In genomic region chr7:139583094-139583737, GRCm38 (mm10) we compare ENCODE assay signal across 13 mouse cellular contexts. TPM values are rescaled to one million over a fixed set of nuclear protein-coding genes. Genes with fewer than 3 reads are reported as not detected.
DNase-seq lines count a peak whose midpoint lies in the region; ATAC-seq and TF ChIP-seq lines count a peak whose summit lies in the region.
"Had no signal": no experiment of that assay in that cellular context is flagged by ENCODE, and none has a peak within 500 bp of the region (broad histone marks: within the 10 kb centered on the region; RNA-seq: fewer than 3 reads in every experiment).

No protein-coding gene starts in this region.

- H3K9me3 ChIP-seq in hindbrain, embryonic 11.5 days (ENCODE audit: control insufficient read depth, low read length) = no peaks in the 10 kb centered on the region
- no peaks in the 10 kb centered on the region for H3K9me3 ChIP-seq in hindbrain, postnatal 0 days (ENCODE audit: low read length)
- no peaks in the 10 kb centered on the region for H3K9me3 ChIP-seq in E14TG2a.4 (ENCODE audit: low read length)
- no peaks in the 10 kb centered on the region for H3K9me3 ChIP-seq in embryonic facial prominence, embryonic 10.5 days
- no peaks in the 10 kb centered on the region for H3K9me3 ChIP-seq in limb, embryonic 13.5 days

- H3K4me2 ChIP-seq in hindbrain, embryonic 11.5 days (replicated peaks; ENCODE audit: low read depth, low read length) = peak overlapping the region; percentile 74; the same call in 1 of the 2 replicates
- H3K4me2 ChIP-seq in hindbrain, postnatal 0 days (ENCODE audit: low read depth, low read length) = no peak overlapping the region
- no peak overlapping the region for H3K4me2 ChIP-seq in limb, embryonic 13.5 days (replicated peaks)

- ATAC-seq in hindbrain, embryonic 11.5 days (ENCODE audit: low FRiP score) = 0 out of 2 replicates have a peak, but pooled peaks have one; percentile 31
- no peak for ATAC-seq in hindbrain, postnatal 0 days
- no peak for ATAC-seq in limb, embryonic 13.5 days (ENCODE audit: low FRiP score, low read depth)

- peak; percentile 50 for DNase-seq in hindbrain, embryonic 11.5 days (ENCODE audit: low spot score)
- DNase-seq in hindbrain, postnatal 0 days (ENCODE audit: low spot score) = no peak
- peak; percentile 39 for DNase-seq in embryonic facial prominence, embryonic 10.5 days (ENCODE audit: low spot score)
- no peak for DNase-seq in right cerebral cortex, postnatal 4 days
- DNase-seq in cerebellum, postnatal 25 days = no peak
- DNase-seq: kidney, adult 8-10 months; lung, adult 2 months; spleen, adult 18-20 months; thymus, postnatal 36 days had no signal

- no peak for TF ChIP-seq CTCF in hindbrain, postnatal 0 days (IDR thresholded peaks at IDR 0.05; ENCODE audit: low read depth)
- TF ChIP-seq CTCF in E14TG2a.4 (conservative IDR thresholded peaks at IDR 0.05; ENCODE audit: low read length) = no peak

- H3K27ac ChIP-seq in hindbrain, embryonic 11.5 days (ENCODE audit: low read depth, low read length) = no peak overlapping the region
- no peak overlapping the region for H3K27ac ChIP-seq in hindbrain, postnatal 0 days
- no peak overlapping the region for H3K27ac ChIP-seq in embryonic facial prominence, embryonic 10.5 days (replicated peaks)
- H3K27ac ChIP-seq in limb, embryonic 13.5 days = no peak overlapping the region

- H3K27me3 ChIP-seq in hindbrain, embryonic 11.5 days (ENCODE audit: control insufficient read depth, insufficient read depth, low read length) = peaks cover 98% of the 10 kb centered on the region
- H3K27me3 ChIP-seq in hindbrain, postnatal 0 days (ENCODE audit: insufficient read depth, low read length) = peaks cover 81% of the 10 kb centered on the region
- H3K27me3 ChIP-seq in E14TG2a.4 (ENCODE audit: insufficient read depth, low read length) = peaks cover 97% of the 10 kb centered on the region
- peaks cover 100% of the 10 kb centered on the region for H3K27me3 ChIP-seq in embryonic facial prominence, embryonic 10.5 days (replicated peaks; ENCODE audit: low read depth, poor library complexity, severe bottlenecking)
- H3K27me3 ChIP-seq in limb, embryonic 13.5 days = peaks cover 100% of the 10 kb centered on the region

- peaks cover 9% of the 10 kb centered on the region; the same call in 1 of the 2 replicates for H3K4me1 ChIP-seq in hindbrain, embryonic 11.5 days (replicated peaks; ENCODE audit: control insufficient read depth, insufficient read depth, low read length)
- H3K4me1 ChIP-seq in hindbrain, postnatal 0 days (ENCODE audit: insufficient read depth, low read length) = no peaks in the 10 kb centered on the region; the same call in 1 of the 2 replicates
- peaks cover 74% of the 10 kb centered on the region for H3K4me1 ChIP-seq in E14TG2a.4 (replicated peaks; ENCODE audit: low read depth, low read length)
- H3K4me1 ChIP-seq in embryonic facial prominence, embryonic 10.5 days = peaks cover 37% of the 10 kb centered on the region
- peaks cover 46% of the 10 kb centered on the region for H3K4me1 ChIP-seq in limb, embryonic 13.5 days

- no peak overlapping the region for H3K4me3 ChIP-seq in hindbrain, embryonic 11.5 days (ENCODE audit: low read depth, low read length)
- no peak overlapping the region for H3K4me3 ChIP-seq in hindbrain, postnatal 0 days (ENCODE audit: low read length)
- peak overlapping the region; percentile 79; the same call in 1 of the 2 replicates for H3K4me3 ChIP-seq in E14TG2a.4 (replicated peaks; ENCODE audit: low read length)
- H3K4me3 ChIP-seq in embryonic facial prominence, embryonic 10.5 days = peak overlapping the region; percentile 59
- peak overlapping the region; percentile 42; the same call in 1 of the 2 replicates for H3K4me3 ChIP-seq in limb, embryonic 13.5 days

- 8% methylated on average over 17 of the region's 17 CpGs for WGBS in hindbrain, embryonic 11.5 days
- WGBS in hindbrain, postnatal 0 days = 11% methylated on average over 17 of the region's 17 CpGs
- 8% methylated on average over 17 of the region's 17 CpGs for WGBS in embryonic facial prominence, embryonic 10.5 days
- WGBS in limb, embryonic 13.5 days = 12% methylated on average over 17 of the region's 17 CpGs

- H3K36me3 ChIP-seq in hindbrain, embryonic 11.5 days (ENCODE audit: control insufficient read depth, insufficient read depth, low read length) = no peaks in the 10 kb centered on the region
- peaks cover 7% of the 10 kb centered on the region; the same call in 1 of the 2 replicates for H3K36me3 ChIP-seq in hindbrain, postnatal 0 days (ENCODE audit: insufficient read depth, low read length)
- no peaks in the 10 kb centered on the region for H3K36me3 ChIP-seq in E14TG2a.4 (ENCODE audit: insufficient read depth, low read length)
- peaks cover 10% of the 10 kb centered on the region; the same call in 1 of the 2 replicates for H3K36me3 ChIP-seq in embryonic facial prominence, embryonic 10.5 days (replicated peaks)
- peaks cover 14% of the 10 kb centered on the region for H3K36me3 ChIP-seq in limb, embryonic 13.5 days
- H3K36me3 ChIP-seq: G1E had no signal

- no peak overlapping the region for H3K9ac ChIP-seq in hindbrain, embryonic 11.5 days (ENCODE audit: low read depth, low read length)
- H3K9ac ChIP-seq in hindbrain, postnatal 0 days (replicated peaks; ENCODE audit: low read length) = no peak overlapping the region
- H3K9ac ChIP-seq in limb, embryonic 13.5 days = no peak overlapping the region

RNA-seq across cellular contexts. Expression of gene Nkx6-2, which starts 0.6 kb away (rescaled TPM):
- polyA plus RNA-seq in hindbrain, embryonic 11.5 days (2014; fragmentation: Nextera tagmentation; extraction: Ambion mirVana) = 21.1 and 21.5 TPM in 2 replicates
- total RNA-seq in hindbrain, postnatal 0 days (2014; rRNA removed) = 18.8 and 23.2 TPM in 2 replicates
- polyA plus RNA-seq in hindbrain, postnatal 0 days (2015; fragmentation: Nextera tagmentation; extraction: Ambion mirVana) = 17.4 and 20.0 TPM in 2 replicates
- polyA plus RNA-seq in embryonic facial prominence, embryonic 10.5 days (2016; fragmentation: Nextera tagmentation; extraction: Ambion mirVana) = 3.8 and 15.1 TPM in 2 replicates
- 0.08 TPM in 1 of 2 replicates, not detected in the other for polyA plus RNA-seq in limb, embryonic 13.5 days (2015; fragmentation: Nextera tagmentation; extraction: Ambion mirVana)
- total RNA-seq: G1E; gastrocnemius, adult 18-20 months had no signal
- polyA plus RNA-seq: G1E had no signal

Comparison
In these comparisons a context has a peak if more than half of its experiments do, and no peak if none do; other contexts are left out.
1. DNase-seq: peak in hindbrain, embryonic 11.5 days (single experiment) and embryonic facial prominence, embryonic 10.5 days (single experiment); none in hindbrain, postnatal 0 days (single experiment), right cerebral cortex, postnatal 4 days (single experiment) and cerebellum, postnatal 25 days (0 of 2).
2. H3K4me3 ChIP-seq: peak in E14TG2a.4 (single experiment), embryonic facial prominence, embryonic 10.5 days (single experiment) and limb, embryonic 13.5 days (single experiment); none in hindbrain, embryonic 11.5 days (single experiment) and hindbrain, postnatal 0 days (single experiment).